In genomic region chr1:114875791-114876190, GRCm38 (mm10) we compare ENCODE assay signal across 28 mouse cellular contexts.
"Had no signal": no experiment of that assay in that cellular context is flagged by ENCODE, and none has a peak within 500 bp of the region (broad histone marks: within the 10 kb centered on the region; RNA-seq: fewer than 3 reads in every experiment).

No protein-coding gene starts in this region.

- H3K9ac ChIP-seq: embryonic facial prominence, embryonic 12.5 days; embryonic facial prominence, embryonic 13.5 days; embryonic facial prominence, embryonic 15.5 days; forebrain, embryonic 12.5 days; forebrain, embryonic 13.5 days; forebrain, embryonic 15.5 days; forebrain, postnatal 0 days had no signal

- H3K36me3 ChIP-seq: embryonic facial prominence, embryonic 10.5 days; embryonic facial prominence, embryonic 12.5 days; embryonic facial prominence, embryonic 13.5 days; embryonic facial prominence, embryonic 15.5 days; forebrain, embryonic 10.5 days; forebrain, embryonic 12.5 days; forebrain, embryonic 15.5 days had no signal

- H3K27me3 ChIP-seq: embryonic facial prominence, embryonic 12.5 days; embryonic facial prominence, embryonic 13.5 days; embryonic facial prominence, embryonic 15.5 days; forebrain, embryonic 12.5 days; forebrain, embryonic 13.5 days; forebrain, embryonic 15.5 days had no signal

- DNase-seq: cerebellum, adult 8-10 months; cerebellum, adult 9-10 months; cerebellum, adult 9-11 months; cerebellum, postnatal 10 days; cerebellum, postnatal 14 days; cerebellum, postnatal 25 days; cerebellum, postnatal 36 days; embryo, embryonic 11 days; forebrain, postnatal 0 days; gastrocnemius, adult 2 months; gastrocnemius, postnatal 10 days; gastrocnemius, postnatal 14 days; gastrocnemius, postnatal 25 days; gastrocnemius, postnatal 36 days; heart, adult 11 months; heart, adult 18-20 months; heart, adult 2 months had no signal

- H3K27ac ChIP-seq: embryonic facial prominence, embryonic 10.5 days; embryonic facial prominence, embryonic 12.5 days; embryonic facial prominence, embryonic 13.5 days; embryonic facial prominence, embryonic 15.5 days; forebrain, embryonic 10.5 days; forebrain, embryonic 12.5 days; forebrain, embryonic 13.5 days; forebrain, embryonic 15.5 days; gastrocnemius, adult 2 months; heart, adult 2 months had no signal

- H3K4me2 ChIP-seq: embryonic facial prominence, embryonic 12.5 days; embryonic facial prominence, embryonic 13.5 days; embryonic facial prominence, embryonic 15.5 days; forebrain, embryonic 12.5 days; forebrain, embryonic 13.5 days; forebrain, embryonic 15.5 days had no signal

- H3K4me3 ChIP-seq: embryonic facial prominence, embryonic 10.5 days; embryonic facial prominence, embryonic 12.5 days; embryonic facial prominence, embryonic 13.5 days; embryonic facial prominence, embryonic 15.5 days; erythroblast, embryonic 14.5 days; forebrain, embryonic 10.5 days; forebrain, embryonic 12.5 days; forebrain, embryonic 13.5 days; forebrain, embryonic 15.5 days; gastrocnemius, adult 2 months; heart, adult 2 months had no signal

- ATAC-seq: forebrain, embryonic 13.5 days; forebrain, embryonic 14.5 days; forebrain, embryonic 15.5 days; forebrain, embryonic 16.5 days; forebrain, postnatal 0 days had no signal

- H3K9me3 ChIP-seq: embryonic facial prominence, embryonic 10.5 days; embryonic facial prominence, embryonic 12.5 days; embryonic facial prominence, embryonic 13.5 days; embryonic facial prominence, embryonic 15.5 days; forebrain, embryonic 10.5 days; forebrain, embryonic 12.5 days; forebrain, embryonic 13.5 days; forebrain, embryonic 15.5 days had no signal

- H3K4me1 ChIP-seq: embryonic facial prominence, embryonic 10.5 days; embryonic facial prominence, embryonic 12.5 days; embryonic facial prominence, embryonic 13.5 days; embryonic facial prominence, embryonic 15.5 days; forebrain, embryonic 10.5 days; forebrain, embryonic 12.5 days; forebrain, embryonic 13.5 days; forebrain, embryonic 15.5 days had no signal
